Mouse (Mus musculus) MN1 (cell line): ENCODE measurements around the gene Hist1h3f.
"Not testable (repeated sequence)": the region's sequence is repeated elsewhere in the genome, so short reads cannot be mapped to it uniquely, and the experiment has no call there.

Experiments used
- DNase-seq: peaks from one replicate; pipeline ENCODE4 v3.0.0-alpha.2; 2016; ENCODE audit warnings: low spot score

Gene Hist1h3f

GRCm38 (mm10) chr13:23537006-23537710 lies 6.7 kb upstream of the Hist1h3f start:
- DNase-seq, result no peak

GRCm38 (mm10) chr13:23538249-23538648 lies 5.6 kb upstream of the Hist1h3f start:
- no peak for DNase-seq

- DNase-seq, result not testable (repeated sequence)
Observed at GRCm38 (mm10) chr13:23539821-23540220, 4.0 kb upstream of the Hist1h3f start.

GRCm38 (mm10) chr13:23541497-23541896 lies 2.4 kb upstream of the Hist1h3f start:
- DNase-seq, result no peak

- not testable (repeated sequence) for DNase-seq
Observed at GRCm38 (mm10) chr13:23542225-23542980, 1.4 kb upstream of the Hist1h3f start.

GRCm38 (mm10) chr13:23542999-23543607 lies 749 bp upstream of the Hist1h3f start, which contains the start of gene Hist1h2bh:
Gene Hist1h2bh (minus strand): TSS chr13:23543392.
- peak; percentile 81 for DNase-seq

- DNase-seq, result not testable (repeated sequence)
Observed at GRCm38 (mm10) chr13:23544787-23545120, 902 bp downstream of the Hist1h3f start.

- no peak for DNase-seq
Observed at GRCm38 (mm10) chr13:23546694-23547093, 2.8 kb downstream of the Hist1h3f start.

- DNase-seq, result no peak
Observed at GRCm38 (mm10) chr13:23550761-23551145, 6.9 kb downstream of the Hist1h3f start.

GRCm38 (mm10) chr13:23551146-23551834 lies 7.4 kb downstream of the Hist1h3f start, which contains the start of gene Hist1h4f:
Gene Hist1h4f (minus strand): TSS chr13:23551648.
- peak; percentile 93 for DNase-seq

GRCm38 (mm10) chr13:23551931-23552914 lies 8.4 kb downstream of the Hist1h3f start:
- DNase-seq, result no peak

GRCm38 (mm10) chr13:23552962-23553361 lies 9.1 kb downstream of the Hist1h3f start, which contains the start of gene Hist1h1d:
Gene Hist1h1d (plus strand): TSS chr13:23553262.
- DNase-seq, result no peak

- no peak for DNase-seq
Observed at GRCm38 (mm10) chr13:23554393-23554792, 10.5 kb downstream of the Hist1h3f start.

- DNase-seq, result peak; percentile 80
Observed at GRCm38 (mm10) chr13:23554925-23555838, 11.3 kb downstream of the Hist1h3f start.

GRCm38 (mm10) chr13:23555839-23556416 lies 12.1 kb downstream of the Hist1h3f start:
- peak; percentile 92 for DNase-seq

- DNase-seq, result no peak
Observed at GRCm38 (mm10) chr13:23556906-23557305, 13.1 kb downstream of the Hist1h3f start.

- DNase-seq, result not testable (repeated sequence)
Observed at GRCm38 (mm10) chr13:23560699-23561098, 16.8 kb downstream of the Hist1h3f start.

- not testable (repeated sequence) for DNase-seq
Observed at GRCm38 (mm10) chr13:23561531-23561882, 17.7 kb downstream of the Hist1h3f start.

- DNase-seq, result peak; percentile 96
Observed at GRCm38 (mm10) chr13:23561883-23562659, 18.2 kb downstream of the Hist1h3f start, which contains the start of gene Hist1h3e. Gene Hist1h3e (minus strand): TSS chr13:23562369.
